Mouse (Mus musculus): ENCODE data around the gene Wdr53.

Gene Wdr53

GRCm38 (mm10) chr16:32280211-32280610 is 33.2 kb downstream of the Wdr53 start:
- peak; percentile 79 for DNase-seq

GRCm38 (mm10) chr16:32282608-32283007 is 35.6 kb downstream of the Wdr53 start:
- peak; percentile 13 for DNase-seq

GRCm38 (mm10) chr16:32291821-32292220 is 44.8 kb downstream of the Wdr53 start:
- DNase-seq: peak; percentile 73

GRCm38 (mm10) chr16:32299617-32300016 is 52.6 kb downstream of the Wdr53 start:
- DNase-seq: peak; percentile 12

GRCm38 (mm10) chr16:32303046-32303445 is 56.0 kb downstream of the Wdr53 start:
- no peak for DNase-seq

- peak; percentile 51 for DNase-seq
Observed at GRCm38 (mm10) chr16:32303886-32304285, 56.9 kb downstream of the Wdr53 start.
